Mouse (Mus musculus) T-helper 2 cell (primary cell): ENCODE data around the gene Snd1.

Experiments
- in situ Hi-C: fragments of 300-600 bp; cut with MboI, MseI; formaldehyde crosslinking; loops from one replicate; pipeline ENCODE4 v1.15.1; 2025; ENCODE audit warnings: high pct_unique_total_duplicates

The Snd1 gene

DNA sequence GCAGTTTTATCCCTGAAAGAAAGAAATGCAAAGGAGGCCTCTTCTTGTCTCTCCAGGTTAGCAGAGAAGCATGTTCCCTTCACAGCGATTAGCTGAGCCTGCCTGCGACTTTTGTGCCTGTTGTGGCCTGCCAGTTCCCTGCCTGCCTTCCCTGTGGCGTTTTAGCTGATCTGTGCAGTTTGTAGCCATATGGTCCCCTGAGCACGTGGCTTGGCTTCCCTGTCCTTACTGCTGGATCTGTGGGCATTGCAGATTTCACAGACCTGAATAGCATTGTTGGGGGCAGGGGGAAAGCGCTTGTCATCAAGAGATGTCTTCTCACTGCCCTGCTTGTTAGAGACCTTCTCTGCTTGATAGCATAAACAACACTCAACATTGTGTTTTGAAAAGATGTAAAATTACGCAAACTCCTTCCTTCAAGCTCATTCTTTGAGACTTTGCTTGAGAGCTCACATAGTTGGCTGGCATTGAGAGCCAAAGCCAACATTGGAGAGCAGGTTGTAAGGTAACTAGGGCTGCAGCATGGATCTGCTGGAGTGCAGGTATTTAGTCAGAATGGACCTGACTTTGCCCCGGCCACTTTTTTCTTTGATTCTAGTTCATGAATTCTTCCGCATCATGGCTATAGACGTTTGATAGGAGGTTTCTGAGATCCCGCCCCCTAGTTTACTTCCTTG is 63.0 kb downstream of the Snd1 start:
- in situ Hi-C loops: no loop called here

DNA sequence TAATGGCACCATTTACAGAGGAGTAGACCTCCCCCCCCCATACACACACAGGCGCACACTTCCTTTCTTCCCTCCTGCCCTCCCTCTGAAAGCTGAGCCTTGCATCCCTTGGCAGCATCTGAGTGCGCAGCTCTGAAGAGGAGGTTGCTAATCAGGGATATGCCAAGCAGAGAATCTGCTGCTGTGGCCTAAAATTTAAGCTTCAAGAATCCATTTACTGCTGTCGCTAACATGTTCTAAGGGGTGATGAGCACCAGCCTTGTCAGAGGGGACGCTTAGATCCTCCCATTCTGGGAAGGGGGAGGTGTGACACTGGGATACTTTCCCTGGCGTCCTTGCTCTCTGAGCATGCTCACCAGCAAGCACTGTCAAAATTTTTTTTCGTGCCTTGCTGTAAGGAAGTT is 67.4 kb downstream of the Snd1 start:
- in situ Hi-C loops: loop anchor here (10.0 kb wide), 1 partner anchor 397 kb away; no protein-coding TSS in a partner anchor

DNA sequence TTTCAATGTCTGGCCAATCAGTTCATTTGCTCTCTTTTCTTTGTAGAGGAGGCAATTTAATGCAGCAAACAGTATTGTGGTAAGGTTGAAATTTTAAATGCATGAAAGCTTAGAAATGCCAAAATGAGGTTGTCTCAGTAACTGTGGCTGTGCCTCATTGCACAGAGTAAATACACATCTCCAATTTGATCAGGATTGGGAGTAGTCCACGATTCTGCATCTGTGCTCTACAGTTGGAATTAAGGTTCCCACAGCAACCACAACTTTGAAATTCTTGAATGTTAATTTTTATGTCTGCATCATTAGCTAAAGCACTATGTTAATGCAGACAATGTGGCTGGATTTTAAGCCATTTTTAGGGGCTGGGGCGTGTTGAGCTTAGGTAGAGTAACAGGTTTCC is 72.0 kb downstream of the Snd1 start:
- in situ Hi-C loops: loop anchor here (10.0 kb wide), 1 partner anchor 402 kb away; no protein-coding TSS in a partner anchor

DNA sequence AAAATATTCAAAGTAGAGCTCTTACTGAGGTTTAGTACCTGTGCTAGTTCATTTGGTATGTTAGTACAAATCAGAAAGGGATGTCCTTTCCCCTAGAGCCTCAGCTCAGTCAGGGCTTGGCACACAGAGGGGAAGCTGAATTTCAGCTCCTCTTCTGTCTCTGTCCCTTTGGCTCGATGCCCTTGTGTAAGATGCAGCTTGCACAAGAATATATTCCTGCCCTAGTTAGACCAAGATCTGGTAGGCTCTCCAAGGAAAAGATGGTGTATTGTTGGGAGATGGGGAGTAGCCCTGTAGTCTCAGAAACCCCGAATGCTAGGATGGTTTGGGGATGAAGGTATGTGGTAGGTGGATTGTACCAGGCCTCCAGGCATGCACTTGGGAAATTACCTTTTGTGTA is 74.4 kb downstream of the Snd1 start:
- in situ Hi-C loops: loop anchor here (10.0 kb wide), 1 partner anchor 405 kb away; no protein-coding TSS in a partner anchor

DNA sequence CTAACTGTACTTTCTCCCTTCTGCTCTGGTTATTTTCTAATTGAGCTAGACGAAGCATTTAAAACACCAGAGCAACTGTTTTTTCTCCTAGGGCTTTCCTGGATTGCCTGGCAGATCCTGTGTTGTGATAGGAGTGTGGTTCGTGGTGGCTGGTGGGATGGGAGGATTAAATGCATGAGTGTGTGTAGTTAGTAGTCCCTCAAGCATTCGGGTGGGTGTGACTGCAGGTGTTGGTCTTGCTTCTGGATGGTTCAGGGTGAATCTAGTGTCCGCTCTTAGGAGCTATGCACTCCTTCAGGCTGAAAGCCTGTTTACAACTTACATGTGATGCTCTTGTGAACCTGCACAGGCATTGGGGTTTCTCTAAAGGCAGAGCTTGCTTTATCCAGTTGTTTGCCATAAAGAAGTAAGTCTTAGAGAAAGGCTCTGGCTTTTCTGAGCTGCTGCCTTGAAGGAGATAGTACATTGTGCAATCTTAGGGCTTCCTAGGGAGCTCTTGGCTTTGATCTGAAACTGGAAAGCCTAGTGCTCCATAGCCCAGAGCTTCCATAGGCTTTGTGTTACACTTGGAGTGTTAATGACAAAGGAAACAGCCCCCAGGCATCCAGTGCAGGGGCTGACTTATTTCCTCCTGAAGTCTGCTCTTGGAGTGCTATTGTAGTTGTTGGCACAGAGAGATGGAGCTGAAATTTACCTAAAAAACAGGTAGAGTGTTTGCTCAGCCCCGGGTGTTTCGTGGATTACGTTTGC is 75.5 kb downstream of the Snd1 start:
- in situ Hi-C loops: no loop called here

DNA sequence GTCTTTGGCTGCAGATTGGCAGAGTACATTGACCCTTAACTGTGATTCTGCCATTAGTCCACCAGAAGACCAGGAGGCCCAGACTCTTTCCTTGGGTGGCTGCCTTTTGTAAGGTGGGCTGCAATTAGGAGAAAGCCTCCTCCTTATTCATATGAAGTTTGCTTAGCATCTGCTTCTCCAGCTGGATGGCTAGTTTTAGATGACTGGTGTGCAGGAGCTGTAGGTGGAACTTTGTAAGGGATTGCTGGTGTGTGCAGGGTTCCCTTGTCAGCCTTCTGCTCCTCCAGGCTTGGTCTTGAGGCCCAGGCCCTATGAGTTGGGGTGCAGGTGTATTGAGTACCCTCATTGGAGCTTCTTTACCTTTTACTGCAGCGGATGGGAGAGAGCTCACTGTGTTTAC is 79.5 kb downstream of the Snd1 start:
- in situ Hi-C loops: no loop called here

DNA sequence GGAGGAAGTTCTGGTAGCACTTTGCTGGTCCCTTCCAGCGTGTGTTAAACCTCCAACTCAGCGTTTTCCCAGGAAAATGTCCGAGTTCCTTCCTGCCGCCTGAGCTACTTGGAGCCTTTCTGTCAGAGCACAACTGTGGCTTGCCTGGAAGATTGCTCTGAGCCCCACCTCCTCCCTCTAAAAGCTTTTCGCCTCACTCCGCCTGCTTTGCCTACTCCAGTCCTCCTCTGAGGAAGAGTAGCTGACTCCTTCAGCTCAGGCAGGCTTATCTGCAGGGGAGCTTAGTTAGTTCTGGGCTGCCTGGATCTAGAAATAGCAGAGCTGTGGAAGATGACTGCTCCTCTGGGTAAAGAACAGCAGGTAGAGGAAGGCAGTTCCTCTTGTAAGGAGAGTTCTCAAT is 80.1 kb downstream of the Snd1 start:
- in situ Hi-C loops: no loop called here

DNA sequence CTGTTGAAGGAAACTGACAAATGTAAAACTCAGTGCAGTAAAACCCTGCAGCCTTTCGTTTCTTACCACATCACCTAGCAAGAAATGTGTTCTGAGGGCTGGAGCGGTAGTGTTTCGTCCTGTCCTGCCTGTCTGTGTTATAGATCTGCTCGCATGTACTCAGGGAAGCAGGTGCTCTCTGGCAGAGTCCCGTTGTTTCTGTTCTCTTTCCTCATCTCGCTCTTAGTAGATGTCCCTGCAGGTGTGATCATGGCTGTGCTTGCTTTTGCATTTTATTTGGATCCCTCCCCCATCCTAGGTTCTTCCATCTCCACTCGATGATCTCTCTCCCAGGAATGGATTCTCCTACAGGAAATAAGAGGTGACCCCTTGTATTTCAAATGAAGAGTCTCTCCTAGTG is 80.5 kb downstream of the Snd1 start:
- in situ Hi-C loops: no loop called here

DNA sequence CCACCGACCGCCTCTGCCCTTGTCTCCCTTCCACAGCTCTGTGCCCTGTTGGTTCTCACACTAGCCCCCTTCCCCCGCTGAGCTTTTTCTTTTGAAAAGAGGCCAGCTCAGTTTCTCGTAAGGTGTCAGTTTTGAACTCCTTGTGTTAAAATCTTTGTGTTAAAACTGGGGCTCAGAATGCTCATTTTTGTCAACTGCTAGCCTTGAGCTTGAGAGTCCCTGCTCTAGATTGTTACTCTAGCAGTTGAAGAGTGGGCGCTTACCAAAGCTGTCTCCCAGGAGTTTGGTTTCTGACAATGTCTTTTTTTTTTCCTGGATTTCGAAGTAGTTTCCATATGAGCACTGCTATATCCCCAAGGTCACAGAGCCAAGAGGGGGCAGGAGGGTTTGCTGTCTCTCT is 82.8 kb downstream of the Snd1 start:
- in situ Hi-C loops: no loop called here

DNA sequence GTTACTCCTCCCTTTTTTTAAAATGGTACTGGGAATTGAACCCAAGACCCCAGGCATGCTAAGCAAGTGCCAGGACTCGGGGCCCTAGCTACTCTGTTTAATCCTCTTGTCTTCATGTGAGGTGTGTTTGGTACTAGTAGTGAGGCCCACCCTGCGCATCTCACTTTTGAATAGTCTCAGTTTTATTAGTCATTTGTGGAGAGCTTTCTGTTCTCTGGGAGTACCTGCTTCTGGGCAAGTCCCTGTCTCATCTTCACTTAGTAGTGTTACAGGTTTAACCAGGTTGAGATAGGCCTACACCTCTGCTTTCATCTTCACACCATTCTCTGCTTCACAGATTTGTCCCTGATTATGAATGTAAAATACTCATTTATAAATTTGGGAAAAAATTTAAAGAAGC is 84.5 kb downstream of the Snd1 start:
- in situ Hi-C loops: no loop called here

DNA sequence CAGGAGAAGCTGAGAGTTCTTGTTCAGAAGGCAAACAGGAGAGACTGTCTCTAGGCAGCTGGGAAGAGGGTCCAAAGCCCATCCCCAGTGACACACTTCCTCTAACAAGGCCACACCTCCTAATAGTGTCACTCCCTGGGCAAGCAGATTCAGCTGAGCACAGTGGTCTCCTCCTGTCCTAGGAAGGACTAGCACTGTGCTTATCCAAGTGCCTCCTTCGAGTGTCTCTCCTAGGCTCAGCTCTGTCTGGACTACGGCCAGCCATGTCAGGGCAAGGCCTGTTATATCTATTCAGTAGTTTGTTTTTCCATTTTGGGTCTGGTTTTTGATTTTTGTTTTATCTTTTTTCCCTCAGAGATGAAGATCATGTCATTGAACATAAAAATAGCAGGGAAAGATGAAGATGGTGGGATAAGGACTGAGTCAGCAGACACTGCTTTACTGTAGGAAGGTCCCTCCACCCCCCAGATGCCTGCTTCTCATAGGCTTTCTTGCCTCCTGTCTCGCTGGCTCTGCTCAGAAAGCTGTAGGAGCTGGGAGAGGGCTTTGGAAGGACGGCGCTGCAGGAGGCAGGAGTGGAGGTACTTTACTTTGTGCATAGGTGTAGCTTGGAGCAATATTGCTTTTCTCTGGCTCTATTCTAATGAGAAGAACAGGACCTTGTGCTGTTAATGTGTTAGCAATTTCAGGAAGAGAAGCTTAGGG is 86.5 kb downstream of the Snd1 start:
- in situ Hi-C loops: loop anchor here (5.0 kb wide), 1 partner anchor 346 kb away; no protein-coding TSS in a partner anchor

DNA sequence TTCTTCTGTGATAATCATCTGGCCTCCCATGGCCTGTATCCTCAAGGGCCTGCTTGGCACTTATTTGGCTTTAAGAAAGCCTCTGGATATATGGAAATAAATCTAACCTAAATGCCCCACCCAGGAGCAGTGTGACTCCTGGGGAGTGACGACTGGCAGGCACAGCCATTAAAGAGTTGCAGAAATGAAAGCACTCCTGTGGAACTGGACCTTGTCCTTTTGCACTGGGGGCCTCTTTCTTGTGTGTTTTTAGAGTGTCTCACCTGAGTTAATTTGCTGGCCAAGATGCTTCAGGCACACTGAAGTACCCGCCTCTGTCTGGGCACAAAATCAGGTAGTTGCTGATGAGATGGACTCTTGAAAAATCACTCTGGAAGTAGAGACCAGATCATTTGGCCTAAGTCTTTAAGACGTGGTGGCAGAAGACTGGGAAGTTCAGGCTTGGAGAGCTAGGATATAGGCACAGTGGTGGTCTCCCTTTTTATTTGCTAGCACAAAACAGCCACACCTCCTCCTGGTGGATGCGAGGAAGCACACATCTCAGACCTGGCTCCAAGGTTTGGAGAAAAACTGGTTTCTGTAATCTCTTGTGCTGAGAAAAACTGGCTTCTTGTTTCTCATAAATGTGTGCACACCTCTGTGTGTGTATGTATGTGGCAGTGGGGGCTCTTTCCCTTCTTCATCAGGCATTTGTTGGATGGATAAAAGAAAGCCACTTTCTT is 87.5 kb downstream of the Snd1 start:
- in situ Hi-C loops: loop anchor here (5.0 kb wide), 1 partner anchor 345 kb away; no protein-coding TSS in a partner anchor

DNA sequence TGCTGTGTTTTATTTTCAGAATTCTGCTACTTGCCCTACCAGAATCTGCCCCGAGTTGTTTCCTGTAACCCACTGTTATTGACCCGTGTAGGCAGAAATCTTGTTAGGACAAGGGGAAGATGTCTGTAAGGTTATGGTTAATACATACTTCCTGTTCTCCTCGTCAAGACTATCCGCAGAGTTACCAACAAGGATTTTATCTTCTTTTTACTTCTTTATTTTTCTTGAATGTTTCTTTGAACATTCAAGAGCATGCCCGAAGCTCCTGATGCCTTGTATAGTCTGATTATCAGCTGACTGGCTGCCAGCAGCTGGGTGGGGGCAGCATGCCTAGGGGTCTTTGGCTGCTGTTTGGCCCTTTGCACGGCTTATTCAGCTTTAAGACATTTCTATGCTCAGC is 93.0 kb downstream of the Snd1 start:
- in situ Hi-C loops: no loop called here

DNA sequence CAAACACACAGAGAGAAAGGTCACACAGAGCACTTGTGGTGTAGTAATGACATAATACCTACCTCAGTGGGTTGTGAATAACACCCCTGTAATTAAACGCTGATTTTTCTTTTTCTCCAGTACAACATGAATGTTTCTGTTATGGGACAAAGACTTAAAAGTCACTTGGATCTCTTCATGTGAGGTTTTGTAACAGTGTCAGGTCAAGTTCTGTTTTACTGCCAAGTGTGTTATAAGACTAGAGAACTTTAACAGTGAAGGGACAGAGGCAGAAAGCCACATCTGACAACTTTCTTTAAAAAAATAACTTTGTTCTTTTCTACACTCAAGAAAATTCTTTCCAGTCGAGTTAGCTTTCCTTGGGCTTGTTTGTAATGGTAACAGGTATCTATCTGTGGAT is 97.0 kb downstream of the Snd1 start:
- in situ Hi-C loops: no loop called here

DNA sequence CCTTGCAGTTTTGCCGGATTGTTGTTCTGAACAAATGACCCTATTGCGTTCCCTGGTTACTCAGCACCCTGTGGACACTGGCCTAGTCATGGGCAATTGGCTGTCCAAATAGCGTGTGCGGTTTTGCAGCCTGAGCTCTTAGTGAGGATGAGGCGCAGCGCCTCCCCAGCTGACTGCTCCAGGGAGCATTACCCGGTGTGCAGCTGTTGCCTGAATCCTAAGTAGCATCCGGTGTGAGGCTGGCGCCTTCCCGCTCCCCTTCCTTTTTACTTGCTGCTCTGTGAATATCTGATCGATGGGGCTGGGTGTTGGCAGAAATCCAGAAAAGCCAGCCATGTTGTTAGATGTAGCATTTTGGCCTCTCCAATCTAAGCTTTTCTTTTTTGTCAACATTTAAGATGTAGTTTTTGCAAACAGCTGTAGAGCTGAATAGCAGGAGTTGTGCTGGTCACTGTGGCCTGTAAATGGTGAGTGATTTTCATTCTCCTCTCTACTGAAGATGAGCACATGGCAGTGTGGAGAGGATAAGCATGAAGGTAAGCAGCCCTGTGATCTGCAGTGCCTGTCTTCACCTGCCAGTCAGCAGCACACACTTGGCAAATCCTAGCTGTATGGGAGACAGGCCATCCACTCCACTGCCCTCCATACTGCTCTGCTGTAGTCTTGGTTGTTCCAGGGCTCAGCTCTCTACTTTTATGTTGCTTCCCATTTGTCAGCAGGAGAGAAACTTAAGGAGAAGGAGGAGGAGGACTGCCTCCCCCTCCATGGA is 98.2 kb downstream of the Snd1 start:
- in situ Hi-C loops: no loop called here

DNA sequence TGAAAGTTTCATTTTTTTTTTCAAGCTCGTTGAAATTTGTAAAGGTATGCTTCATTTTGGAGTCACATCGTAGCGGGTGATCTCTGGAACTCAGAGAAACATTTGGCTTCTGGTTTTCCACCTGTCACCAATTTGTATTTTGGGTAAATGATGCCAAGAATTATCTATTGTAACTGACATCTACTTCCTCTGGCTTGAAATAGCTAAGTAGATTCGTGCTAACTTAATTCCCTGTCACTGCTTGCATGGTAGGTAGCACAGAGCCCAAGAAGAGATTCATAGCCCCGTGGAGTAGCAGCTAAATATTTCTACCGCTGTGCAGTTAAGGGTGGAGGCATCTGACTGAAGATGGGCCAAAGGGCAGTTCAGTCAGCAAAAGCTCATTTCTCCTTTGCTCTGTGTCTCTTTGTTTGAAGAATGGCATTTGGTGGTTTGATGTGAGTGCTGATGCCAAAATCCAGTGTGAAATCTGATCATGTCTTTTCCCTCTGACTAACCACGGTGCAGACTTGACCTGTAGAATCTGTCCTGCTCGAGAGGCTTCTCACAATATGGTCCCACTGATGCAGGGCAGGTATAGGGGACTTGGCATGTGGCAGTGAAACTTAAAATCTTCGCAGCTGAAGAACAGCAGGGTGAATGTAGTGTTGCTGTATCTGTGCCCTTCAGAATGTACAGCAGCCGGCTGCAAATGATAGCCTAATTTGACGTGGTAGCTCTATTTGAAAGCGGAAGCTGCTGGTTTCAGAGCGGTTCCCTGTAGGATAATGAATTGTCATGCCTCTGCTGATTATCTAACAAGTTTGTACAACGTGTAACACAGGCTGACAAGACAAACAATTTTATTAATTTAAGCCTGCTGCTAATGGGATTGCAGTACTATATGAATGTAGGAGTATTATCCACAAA is 101.7 kb downstream of the Snd1 start:
- in situ Hi-C loops: no loop called here

DNA sequence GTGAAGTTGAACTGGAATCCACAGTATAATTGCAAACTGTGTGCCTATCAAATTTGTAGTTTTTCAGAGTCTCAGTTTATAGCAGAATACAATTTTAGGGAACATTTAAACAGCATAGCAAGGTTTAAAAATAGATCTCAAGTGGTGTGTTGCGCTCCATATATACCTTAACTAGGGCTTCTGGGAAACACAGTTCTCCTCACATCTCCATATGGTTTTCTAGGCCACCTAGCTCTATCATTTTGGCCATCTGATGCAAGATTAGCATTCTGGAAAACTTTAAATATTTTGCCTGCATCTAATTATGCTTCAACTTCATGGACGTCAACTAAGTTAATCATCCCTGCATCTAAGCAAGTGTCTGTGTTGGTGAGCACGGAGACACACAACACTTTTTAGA is 107.9 kb downstream of the Snd1 start:
- in situ Hi-C loops: no loop called here

DNA sequence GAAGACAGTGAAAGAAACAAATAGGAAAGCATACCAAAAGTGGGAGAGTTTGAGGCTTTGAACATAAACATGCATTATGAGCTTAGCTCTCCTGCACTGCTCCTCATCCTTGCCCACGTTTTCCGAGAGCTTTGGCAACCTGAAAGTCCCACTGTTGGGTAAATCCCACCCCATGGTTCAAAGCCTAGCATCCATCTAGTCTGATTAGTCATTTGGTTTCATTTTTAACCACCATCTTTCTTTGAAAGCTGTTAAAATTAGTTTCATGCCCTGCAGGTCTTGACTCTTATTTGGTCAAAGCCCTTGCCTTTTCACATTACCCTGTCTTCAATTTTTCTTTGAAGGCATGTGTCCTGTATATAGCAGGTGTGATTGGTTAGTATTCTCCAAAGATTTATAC is 108.5 kb downstream of the Snd1 start:
- in situ Hi-C loops: no loop called here

DNA sequence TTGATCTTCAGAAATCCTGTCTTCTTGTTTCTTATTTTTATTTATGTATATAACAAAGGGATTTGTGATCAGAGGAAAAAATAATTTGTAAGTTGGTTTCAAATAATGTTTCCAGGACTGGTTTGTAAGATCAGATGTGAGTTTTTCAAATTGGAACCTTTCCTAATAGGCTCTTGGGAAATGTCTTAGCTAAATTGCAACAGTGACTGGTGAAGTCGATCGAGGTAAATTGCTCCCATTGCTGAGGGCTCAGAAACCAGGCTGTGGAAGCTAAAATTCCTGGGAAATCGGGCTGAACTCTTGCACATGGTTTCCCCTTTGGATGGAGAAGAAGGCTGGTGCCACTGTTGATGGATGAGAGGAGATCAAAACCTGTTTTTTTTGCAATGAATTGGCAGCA is 111.9 kb downstream of the Snd1 start:
- in situ Hi-C loops: no loop called here
